Mouse (Mus musculus): ENCODE results near the gene Rps15. TPM values are rescaled to one million over a fixed set of nuclear protein-coding genes. Genes with fewer than 3 reads are reported as not detected.

The Rps15 gene
- polyA plus RNA-seq, 2 experiments = 1,173 to 3,829 TPM

GRCm38 (mm10) chr10:80279273-80279672, 13.0 kb upstream of the Rps15 start:
- Histone ChIP-seq H3K4me3 (replicated peaks; ENCODE audit: low read length) (no peak overlapping the region), H3K9me3 (ENCODE audit: control insufficient read depth, low read length) (no peaks in the 10 kb centered on the region), H3K4me1 (ENCODE audit: control insufficient read depth, insufficient read depth, low read length) (no peaks in the 10 kb centered on the region), H3K9ac (ENCODE audit: low read depth, low read length, severe bottlenecking) (no peak overlapping the region), H3K4me2 (replicated peaks; ENCODE audit: low read depth, low read length, severe bottlenecking) (no peak overlapping the region), H3K27ac (replicated peaks; ENCODE audit: low read depth, low read length) (no peak overlapping the region), H3K36me3 (ENCODE audit: control insufficient read depth, insufficient read depth, low read length) (peaks cover 96% of the 10 kb centered on the region), H3K27me3 (ENCODE audit: control insufficient read depth, insufficient read depth, low read length) (no peaks in the 10 kb centered on the region)
- 95% methylated on average over 12 of the region's 12 CpGs for WGBS
- DNase-seq (ENCODE audit: low spot score) (no peak), ATAC-seq (ENCODE audit: low FRiP score, low read depth) (no peak)
- no peak for TF ChIP-seq POLR2A (IDR thresholded peaks at IDR 0.05; ENCODE audit: borderline replicate concordance, extremely low read depth, insufficient read depth, insufficient read length)

- Histone ChIP-seq H3K27me3 (ENCODE audit: control insufficient read depth, insufficient read depth, low read length) (no peaks in the 10 kb centered on the region), H3K36me3 (ENCODE audit: control insufficient read depth, insufficient read depth, low read length) (peaks cover 97% of the 10 kb centered on the region), H3K27ac (replicated peaks; ENCODE audit: low read depth, low read length) (no peak overlapping the region), H3K4me1 (ENCODE audit: control insufficient read depth, insufficient read depth, low read length) (no peaks in the 10 kb centered on the region), H3K4me3 (replicated peaks; ENCODE audit: low read length) (no peak overlapping the region), H3K9me3 (ENCODE audit: control insufficient read depth, low read length) (no peaks in the 10 kb centered on the region), H3K4me2 (replicated peaks; ENCODE audit: low read depth, low read length, severe bottlenecking) (no peak overlapping the region), H3K9ac (ENCODE audit: low read depth, low read length, severe bottlenecking) (no peak overlapping the region)
- ATAC-seq (ENCODE audit: low FRiP score, low read depth) (no peak), DNase-seq (ENCODE audit: low spot score) (no peak)
- 84% methylated on average over 7 of the region's 7 CpGs for WGBS
- no peak for TF ChIP-seq POLR2A (IDR thresholded peaks at IDR 0.05; ENCODE audit: borderline replicate concordance, extremely low read depth, insufficient read depth, insufficient read length)
These were observed 10.9 kb upstream of the Rps15 start for GRCm38 (mm10) chr10:80281304-80281703.

- peaks cover 96% of the 10 kb centered on the region for H3K36me3 ChIP-seq (ENCODE audit: control insufficient read depth, insufficient read depth, low read length)
These were observed 10.3 kb upstream of the Rps15 start for GRCm38 (mm10) chr10:80281921-80282371.

GRCm38 (mm10) chr10:80282481-80283441, 9.5 kb upstream of the Rps15 start:
- WGBS = 88% methylated on average over 20 of the region's 20 CpGs
- Histone ChIP-seq H3K27me3 (ENCODE audit: control insufficient read depth, insufficient read depth, low read length) (no peaks in the 10 kb centered on the region), H3K27ac (replicated peaks; ENCODE audit: low read depth, low read length) (no peak overlapping the region), H3K4me3 (replicated peaks; ENCODE audit: low read length) (no peak overlapping the region), H3K4me1 (ENCODE audit: control insufficient read depth, insufficient read depth, low read length) (no peaks in the 10 kb centered on the region), H3K9me3 (ENCODE audit: control insufficient read depth, low read length) (no peaks in the 10 kb centered on the region), H3K36me3 (ENCODE audit: control insufficient read depth, insufficient read depth, low read length) (peaks cover 95% of the 10 kb centered on the region), H3K4me2 (replicated peaks; ENCODE audit: low read depth, low read length, severe bottlenecking) (no peak overlapping the region), H3K9ac (ENCODE audit: low read depth, low read length, severe bottlenecking) (no peak overlapping the region)
- no peak for TF ChIP-seq POLR2A (IDR thresholded peaks at IDR 0.05; ENCODE audit: borderline replicate concordance, extremely low read depth, insufficient read depth, insufficient read length)
- no peak for ATAC-seq (ENCODE audit: low FRiP score, low read depth)
- DNase-seq (ENCODE audit: low spot score) = no peak

More at GRCm38 (mm10) chr10:80281921-80282371, 10.3 kb upstream of the Rps15 start:
- TF ChIP-seq POLR2A (IDR thresholded peaks at IDR 0.05; ENCODE audit: borderline replicate concordance, extremely low read depth, insufficient read depth, insufficient read length) = no peak
- no peaks in the 10 kb centered on the region for H3K27me3 ChIP-seq (ENCODE audit: control insufficient read depth, insufficient read depth, low read length)
- no peak overlapping the region for H3K27ac ChIP-seq (replicated peaks; ENCODE audit: low read depth, low read length)
- H3K9ac ChIP-seq (ENCODE audit: low read depth, low read length, severe bottlenecking) = no peak overlapping the region
- no peak overlapping the region for H3K4me3 ChIP-seq (replicated peaks; ENCODE audit: low read length)
- H3K9me3 ChIP-seq (ENCODE audit: control insufficient read depth, low read length) = no peaks in the 10 kb centered on the region
- no peaks in the 10 kb centered on the region for H3K4me1 ChIP-seq (ENCODE audit: control insufficient read depth, insufficient read depth, low read length)
- no peak overlapping the region for H3K4me2 ChIP-seq (replicated peaks; ENCODE audit: low read depth, low read length, severe bottlenecking)
- WGBS = 76% methylated on average over 8 of the region's 8 CpGs
- DNase-seq (ENCODE audit: low spot score) = no peak
- no peak for ATAC-seq (ENCODE audit: low FRiP score, low read depth)

- DNase-seq (ENCODE audit: low spot score) = no peak
- Histone ChIP-seq H3K27me3 (ENCODE audit: control insufficient read depth, insufficient read depth, low read length) (no peaks in the 10 kb centered on the region), H3K36me3 (ENCODE audit: control insufficient read depth, insufficient read depth, low read length) (peaks cover 83% of the 10 kb centered on the region), H3K9ac (ENCODE audit: low read depth, low read length, severe bottlenecking) (no peak overlapping the region), H3K27ac (replicated peaks; ENCODE audit: low read depth, low read length) (no peak overlapping the region), H3K9me3 (ENCODE audit: control insufficient read depth, low read length) (no peaks in the 10 kb centered on the region), H3K4me2 (replicated peaks; ENCODE audit: low read depth, low read length, severe bottlenecking) (no peak overlapping the region), H3K4me1 (ENCODE audit: control insufficient read depth, insufficient read depth, low read length) (no peaks in the 10 kb centered on the region), H3K4me3 (replicated peaks; ENCODE audit: low read length) (no peak overlapping the region)
- 79% methylated on average over 15 of the region's 15 CpGs for WGBS
- ATAC-seq (ENCODE audit: low FRiP score, low read depth) = no peak
- no peak for TF ChIP-seq POLR2A (IDR thresholded peaks at IDR 0.05; ENCODE audit: borderline replicate concordance, extremely low read depth, insufficient read depth, insufficient read length)
These were observed 6.8 kb upstream of the Rps15 start for GRCm38 (mm10) chr10:80285222-80286070.

Data from limb, embryonic 14.5 days (tissue).